Mouse (Mus musculus) cortical plate, adult 2 months (tissue): ENCODE data around the gene Gpi1.

Experiments used
- CTCF ChIP-seq: fragments of 200-500 bp; IDR thresholded peaks from 2 replicates; pipeline ENCODE4 v1.5.1; 2011; ENCODE audit warnings: mild to moderate bottlenecking, control low read depth, low read length; ENCODE audit not compliant: insufficient read depth; ENCODE audit errors: extremely low read depth
- POLR2A ChIP-seq: fragments of 200-500 bp; IDR thresholded peaks from 2 replicates; pipeline ENCODE4 v1.6.1; 2011; ENCODE audit warnings: mild to moderate bottlenecking, low read length, control low read depth; ENCODE audit not compliant: insufficient read depth; ENCODE audit errors: extremely low read depth

DNA sequence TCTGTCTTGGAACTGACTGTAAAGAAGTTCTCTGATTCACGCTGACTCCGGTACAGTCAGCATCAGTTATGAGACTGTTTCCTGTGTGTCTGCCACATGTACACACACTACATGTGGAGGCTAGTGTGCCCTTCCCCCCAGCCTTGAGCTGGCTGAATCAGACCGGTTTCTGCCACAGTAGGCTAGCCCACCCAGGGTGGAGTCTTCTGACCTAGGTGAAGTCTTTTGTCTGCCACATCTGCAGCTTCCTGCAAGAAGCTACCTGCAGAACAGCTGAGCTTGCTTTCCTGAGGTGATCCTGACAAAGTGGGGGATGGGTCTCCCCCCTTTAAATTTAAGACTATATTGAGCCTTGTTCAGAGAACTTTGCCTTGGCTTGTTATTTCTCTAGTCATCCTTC, 60.7 kb downstream of the Gpi1 start, which contains the start of gene Uba2:
- TF ChIP-seq POLR2A (no peak), CTCF (no peak)
